Mouse (Mus musculus) gastrocnemius, postnatal 36 days (tissue): Measurements from ENCODE around the gene Arhgef33. TPM values are rescaled to one million over a fixed set of nuclear protein-coding genes. Genes with fewer than 3 reads are reported as not detected.
"Not testable (repeated sequence)": the region's sequence is repeated elsewhere in the genome, so short reads cannot be mapped to it uniquely, and the experiment has no call there.

ENCODE experiments used
- DNase-seq, 2 experiments: peaks; one replicate each; pipeline ENCODE4 v3.0.0; 2022
- intact Hi-C: fragments of 180-260 bp; cut with DNase I; formaldehyde crosslinking; loops from one replicate; pipeline ENCODE4 v1.15.1; 2025
- long read RNA-seq, 2 experiments: library from polyadenylated mRNA; stranded (forward); transcript quantifications; one replicate each; pipeline ENCODE4 v2.0.0; 2021
- total RNA-seq, 2 experiments: library from RNA; stranded (reverse); gene quantifications; 2 replicates each; pipeline ENCODE4 v1.2.3; 2021

Arhgef33 gene
- under 1 TPM in 1 of 2 experiments, not detected in 1; 0.27 TPM for total RNA-seq
- long read RNA-seq, experiment 1, partial matches to known transcripts: 0 of 3 reads
- long read RNA-seq, experiment 1, other reads (novel, unspliced or antisense): 3 of 3 reads
- long read RNA-seq, experiment 2, partial matches to known transcripts: 0 of 1 reads
- long read RNA-seq, experiment 2, other reads (novel, unspliced or antisense): 1 of 1 reads

DNA sequence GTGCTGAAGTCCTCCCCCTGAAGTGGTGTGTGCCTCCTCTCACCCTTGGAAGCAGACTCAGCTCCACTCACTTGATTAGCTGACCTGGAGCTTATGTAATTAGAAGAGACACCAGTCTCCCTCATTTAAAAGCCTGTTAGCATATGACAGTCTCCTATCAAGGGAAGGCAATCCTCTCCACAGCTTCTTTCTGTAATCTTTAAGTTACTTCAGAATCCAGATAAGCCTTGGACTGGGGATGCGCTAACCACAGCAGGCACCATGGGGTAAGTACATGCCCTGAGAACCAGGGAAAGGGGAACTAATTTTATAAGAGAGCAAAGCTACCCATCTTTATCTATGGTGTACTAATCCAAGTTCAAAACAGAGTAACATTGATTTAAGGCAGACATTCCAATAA is at the start of gene Arhgef33:
Arhgef33 (plus strand) TSS at position 157 of the 400 bp plus-strand sequence.
- intact Hi-C loops: no loop called here
- no peak for DNase-seq

DNA sequence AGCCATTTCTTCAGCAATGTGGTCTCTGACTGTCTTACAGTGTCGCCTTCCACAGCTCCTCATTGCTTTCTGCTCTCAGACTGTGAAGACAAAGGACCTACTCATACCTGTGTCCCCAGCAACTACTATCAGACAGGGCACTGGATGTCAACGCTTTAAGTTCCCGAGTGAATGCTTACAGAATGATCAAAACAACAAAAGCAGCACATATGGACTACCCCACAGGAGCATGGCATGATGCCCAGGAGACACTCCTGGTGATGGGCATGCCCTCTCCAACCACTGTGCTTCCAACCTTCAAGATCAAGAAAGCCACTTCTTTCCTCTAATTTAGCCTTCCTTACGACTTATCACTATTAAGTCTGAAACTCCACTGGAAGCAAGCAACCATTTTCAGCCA is 40.1 kb upstream of the Arhgef33 start:
- DNase-seq: peak in 1 of 2 experiments; percentile 2
- intact Hi-C loops: no loop called here

DNA sequence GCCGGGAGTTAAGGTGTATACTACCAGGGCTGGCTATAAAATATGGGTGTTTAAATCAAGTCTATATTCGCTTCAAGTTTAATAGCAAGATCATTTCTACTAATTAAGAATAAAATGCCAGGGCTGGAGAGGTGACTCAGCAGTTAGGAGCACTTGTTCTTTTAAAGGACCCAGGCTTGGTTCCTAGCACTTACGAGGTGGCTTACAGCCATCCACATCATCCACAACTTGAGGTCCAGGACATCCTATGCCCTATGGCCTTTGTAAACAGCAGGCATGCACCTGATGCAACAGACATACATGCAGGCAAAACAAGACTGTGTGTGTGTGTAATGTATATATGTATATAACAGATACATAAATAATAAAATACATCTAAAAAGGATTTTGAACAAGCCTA is 39.1 kb upstream of the Arhgef33 start:
- peak in 1 of 2 experiments; percentile 1 for DNase-seq
- intact Hi-C loops: no loop called here

DNA sequence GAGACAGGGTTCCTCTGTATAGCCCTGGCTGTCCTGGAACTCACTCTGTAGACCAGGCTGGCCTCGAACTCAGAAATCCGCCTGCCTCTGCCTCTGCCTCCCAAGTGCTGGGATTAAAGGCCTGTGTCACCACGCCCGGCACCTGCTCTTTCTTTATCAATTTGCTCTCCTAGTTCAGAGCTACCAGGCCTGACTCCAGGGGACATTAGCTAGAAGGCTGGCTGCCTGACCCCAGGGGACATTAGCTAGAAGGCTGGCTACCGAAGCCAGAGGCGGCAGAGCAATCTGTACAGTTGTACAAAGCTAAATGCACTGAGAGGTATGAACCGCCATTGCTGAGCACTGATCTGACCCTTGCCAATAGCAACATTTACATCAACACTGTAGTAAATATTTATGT is 36.6 kb upstream of the Arhgef33 start:
- intact Hi-C loops, DNase-seq: not testable (repeated sequence)

DNA sequence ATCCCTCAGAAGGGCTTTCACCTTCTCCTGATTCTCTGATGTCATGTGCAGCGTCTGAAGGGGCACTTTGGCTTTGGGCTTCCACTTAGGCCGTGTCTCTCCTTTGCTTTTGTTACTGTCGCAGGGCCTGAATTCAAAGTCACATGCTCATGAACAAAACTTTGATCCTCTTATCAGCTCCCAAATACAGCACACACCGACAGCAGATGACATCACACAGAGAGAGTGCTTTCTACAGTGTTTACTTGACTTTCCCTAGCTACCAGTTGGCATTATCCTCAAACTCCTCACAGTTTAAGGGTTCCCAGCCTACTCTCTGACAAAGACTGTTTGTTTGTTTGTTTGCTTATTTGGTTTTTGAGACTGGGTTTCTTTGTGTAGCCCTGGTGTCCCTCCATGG is 29.0 kb upstream of the Arhgef33 start:
- DNase-seq: no peak
- intact Hi-C loops: no loop called here

DNA sequence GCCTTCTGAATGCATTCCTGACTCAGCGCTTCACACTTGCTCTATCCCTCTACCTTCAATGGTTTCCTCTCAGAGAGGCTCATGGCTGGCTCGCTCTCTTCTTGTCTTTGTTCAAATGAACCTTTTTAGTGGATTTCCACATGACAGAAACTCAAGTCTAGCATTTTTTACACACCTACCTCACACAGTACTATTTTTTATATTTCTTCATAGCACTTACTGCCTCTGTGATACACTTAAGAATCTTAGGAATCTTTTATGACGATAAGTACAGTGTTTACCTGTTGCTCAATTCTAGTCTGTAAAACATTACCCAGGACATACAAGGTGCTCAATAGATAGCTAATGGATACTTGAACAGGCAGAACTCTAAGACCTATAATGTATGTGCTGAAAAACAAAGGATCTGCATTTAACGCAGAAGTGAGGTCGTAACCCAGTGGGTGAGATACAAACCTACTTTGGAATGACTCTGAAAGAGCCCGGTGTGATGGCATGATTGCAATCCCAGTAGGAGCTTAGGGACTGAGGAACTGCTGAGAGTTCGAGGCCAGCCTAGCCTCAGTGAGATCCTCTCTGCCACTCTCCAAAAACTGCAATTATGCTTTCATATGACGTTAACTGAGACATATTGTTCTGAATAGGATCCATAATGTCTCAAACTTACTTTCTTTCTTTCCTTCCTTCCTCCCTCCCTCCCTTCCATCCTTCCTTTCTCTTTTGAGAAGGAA is 27.7 kb upstream of the Arhgef33 start:
- intact Hi-C loops: no loop called here
- DNase-seq: no peak

DNA sequence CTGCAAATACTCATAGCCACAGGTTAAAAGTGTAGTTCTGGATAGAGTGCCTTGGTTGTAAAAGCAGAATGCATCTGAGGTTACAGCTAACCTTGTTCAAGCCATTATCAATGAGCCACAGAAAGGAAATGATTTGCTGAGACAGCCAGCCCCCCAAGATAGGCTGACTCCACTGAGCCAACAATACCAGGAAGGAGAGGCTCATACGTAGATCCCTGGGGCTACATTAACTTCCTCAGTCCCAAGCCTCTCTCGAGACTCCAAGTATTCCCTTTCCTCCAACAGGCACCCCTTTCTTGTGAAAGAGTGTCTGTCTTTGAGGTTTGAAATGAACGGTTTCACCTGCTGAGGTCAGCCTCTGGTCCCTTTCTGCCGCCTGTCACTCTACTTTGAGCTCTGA is 22.8 kb upstream of the Arhgef33 start:
- intact Hi-C loops: no loop called here
- no peak for DNase-seq

DNA sequence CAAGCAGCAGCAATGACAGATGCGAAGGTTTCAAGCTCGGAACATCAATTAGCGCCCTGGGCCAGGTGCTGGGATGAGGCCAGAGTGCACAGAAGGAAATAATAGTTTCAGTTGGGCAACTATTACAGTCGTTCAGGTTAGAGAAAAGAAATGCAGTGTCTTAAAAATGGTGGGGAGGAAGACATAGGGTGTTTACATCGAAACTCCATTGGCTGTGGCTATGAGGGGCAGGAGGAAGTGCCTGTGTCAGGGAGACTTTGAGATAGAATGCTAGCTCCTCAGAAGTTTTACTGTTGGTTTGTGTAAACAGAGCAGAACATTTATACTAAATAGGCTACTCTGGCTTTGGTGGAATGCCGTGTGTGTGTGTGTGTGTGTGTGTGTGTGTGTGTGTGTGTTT is 19.2 kb upstream of the Arhgef33 start:
- intact Hi-C loops: no loop called here
- no peak for DNase-seq

DNA sequence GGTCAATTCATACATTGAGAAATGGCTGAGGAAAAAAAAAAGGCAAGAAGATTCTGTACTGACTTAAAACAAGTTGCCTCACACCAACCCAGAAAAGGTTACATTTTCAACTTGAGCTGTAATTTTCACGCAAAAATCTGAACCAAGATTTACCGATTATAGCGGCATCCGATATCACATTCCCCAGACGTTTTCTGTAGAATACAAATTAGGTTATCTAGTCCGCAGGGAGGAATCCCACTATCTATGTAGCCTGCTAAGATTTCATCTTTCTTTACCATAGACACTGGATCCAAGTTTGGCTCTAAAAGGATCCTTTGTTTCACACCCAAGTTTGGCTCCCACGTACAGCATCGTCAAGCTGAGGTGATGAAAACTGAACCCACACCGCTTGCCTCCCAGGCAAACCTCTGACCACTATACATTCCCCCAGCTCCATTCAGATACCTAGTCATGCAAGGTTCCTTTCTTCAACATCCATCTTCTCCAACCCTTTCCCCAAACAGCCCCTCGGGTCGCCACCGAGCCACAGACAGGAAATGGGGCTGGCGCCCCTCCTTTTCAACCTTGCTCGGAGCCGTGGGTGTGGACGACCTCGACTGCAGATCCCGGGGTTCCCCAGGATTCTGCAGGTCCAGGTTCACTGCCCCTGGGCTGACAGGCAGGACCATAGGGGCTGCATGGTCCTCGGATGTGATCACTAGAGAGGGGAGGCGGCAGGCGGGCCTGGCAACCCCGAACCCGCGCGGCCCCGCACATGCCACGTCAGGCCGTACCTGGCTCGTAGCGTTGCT is 17.7 kb upstream of the Arhgef33 start:
- intact Hi-C loops: loop anchor here (10.0 kb wide), 1 partner anchor 265 kb away; no protein-coding TSS in a partner anchor
- DNase-seq: no peak

DNA sequence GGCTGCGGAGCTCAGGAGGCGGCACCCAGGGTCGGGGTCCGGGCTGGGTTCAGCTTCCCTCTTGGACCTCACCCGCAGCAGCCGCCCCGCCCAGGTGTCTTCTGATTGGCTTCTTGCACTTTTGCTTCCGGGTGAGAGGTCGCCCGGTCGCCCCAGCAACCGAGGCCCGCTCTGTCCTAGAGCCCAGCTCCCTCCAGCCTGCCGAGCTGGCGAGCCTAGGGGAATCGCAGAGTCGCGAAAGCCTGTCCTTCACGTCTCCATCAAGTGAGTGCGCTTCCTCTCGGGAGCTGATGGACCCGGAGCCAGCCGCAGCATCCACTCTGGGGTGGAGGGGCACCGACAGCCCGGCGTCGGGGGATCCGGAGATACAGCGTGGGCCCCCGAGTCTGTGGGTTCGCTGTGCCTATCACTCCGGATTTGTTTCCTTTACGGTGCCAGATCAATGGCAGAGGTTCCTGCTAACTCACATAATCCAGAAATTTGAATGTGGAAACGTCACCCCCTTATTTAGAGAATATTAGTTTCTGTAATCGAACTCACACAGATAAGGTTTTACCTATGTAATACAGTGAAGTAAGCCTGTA is 17.0 kb upstream of the Arhgef33 start, which contains the start of the genes Morn2 and Dhx57:
Morn2 (plus strand) TSS at position 130 of the 584 bp plus-strand sequence.
Dhx57 (minus strand) TSS at position 403 of the 584 bp plus-strand sequence.
- peak; percentile 97 to 98 for DNase-seq
- intact Hi-C loops: loop anchor here (10.0 kb wide), 1 partner anchor 265 kb away; no protein-coding TSS in a partner anchor

DNA sequence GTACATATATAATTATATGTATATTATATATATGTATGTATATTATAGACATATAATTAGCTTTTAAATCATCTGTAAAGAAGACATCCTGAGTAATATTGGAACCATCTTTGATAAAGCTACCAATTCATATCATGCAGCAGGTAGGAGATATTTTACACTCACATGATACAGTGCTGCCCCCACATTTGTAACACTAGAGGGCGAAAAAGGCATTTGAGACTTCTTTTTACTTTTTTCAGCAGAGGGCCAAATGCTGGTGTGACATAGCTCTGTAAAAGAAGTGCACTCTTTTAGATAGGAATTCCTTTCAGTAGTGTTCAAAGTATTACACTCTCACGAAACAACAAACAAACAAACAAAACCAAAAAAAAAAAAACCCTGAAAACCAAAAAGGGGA is 16.1 kb upstream of the Arhgef33 start:
- intact Hi-C loops: loop anchor here (10.0 kb wide), 1 partner anchor 264 kb away; no protein-coding TSS in a partner anchor
- DNase-seq: no peak

DNA sequence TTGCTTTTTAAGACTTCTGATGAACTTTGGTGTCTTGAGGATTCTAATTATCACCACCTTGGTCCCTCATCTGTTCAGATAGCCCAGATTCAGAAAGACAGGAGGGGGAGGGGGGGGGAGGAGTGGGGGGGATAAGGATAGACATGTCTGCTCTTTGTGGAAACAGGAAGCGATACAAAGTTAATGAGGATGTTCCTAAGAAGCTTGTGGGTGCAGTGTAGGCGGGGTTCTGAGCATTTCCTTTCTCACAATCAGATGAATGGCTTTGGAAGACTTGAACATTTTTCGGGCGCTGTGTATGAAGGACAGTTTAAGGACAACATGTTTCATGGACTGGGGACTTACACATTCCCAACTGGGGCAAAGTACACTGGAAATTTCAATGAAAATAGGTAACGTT is 11.9 kb upstream of the Arhgef33 start:
- DNase-seq: no peak
- intact Hi-C loops: loop anchor here (10.0 kb wide), 1 partner anchor 260 kb away; no protein-coding TSS in a partner anchor

DNA sequence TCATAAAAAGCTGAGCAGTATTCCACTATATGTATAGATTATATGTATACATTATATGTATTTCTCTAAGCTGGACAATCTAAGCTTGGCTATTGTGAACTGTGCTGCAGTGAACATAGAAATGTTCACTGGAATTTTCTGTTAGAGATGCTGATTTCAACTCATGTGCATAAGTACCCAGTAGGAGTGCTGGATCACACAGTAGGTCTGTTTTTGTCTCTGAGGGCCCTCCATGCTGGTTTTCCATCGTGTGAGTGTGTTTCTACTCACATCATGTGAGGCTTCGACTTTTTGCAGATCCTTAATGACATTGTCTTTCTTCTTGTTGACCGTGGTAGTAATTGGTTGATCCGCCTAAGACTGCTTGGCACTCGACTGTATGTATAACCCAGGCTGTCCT is 8.4 kb upstream of the Arhgef33 start:
- DNase-seq: no peak
- intact Hi-C loops: loop anchor here (10.0 kb wide), 1 partner anchor 256 kb away; no protein-coding TSS in a partner anchor

DNA sequence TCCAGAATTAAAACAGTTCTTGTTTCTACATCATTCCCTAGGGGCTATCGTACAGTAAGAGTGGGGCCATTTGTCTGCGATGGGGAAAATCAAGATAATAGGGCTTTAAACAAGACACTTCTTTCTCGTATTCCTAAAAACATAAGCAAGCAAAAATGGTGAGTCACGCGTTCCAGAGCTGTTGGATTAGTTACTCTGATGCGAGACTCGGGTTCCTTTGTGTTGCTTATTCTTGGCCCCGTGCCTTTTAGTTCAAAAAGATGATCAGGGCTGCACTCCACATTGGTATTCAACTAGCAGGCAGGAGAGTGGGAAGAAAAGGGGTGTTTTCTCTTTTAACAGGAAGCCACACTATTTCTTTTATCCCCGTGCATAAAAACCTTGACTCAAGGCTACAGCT is 4.6 kb downstream of the Arhgef33 start:
- intact Hi-C loops: no loop called here

DNA sequence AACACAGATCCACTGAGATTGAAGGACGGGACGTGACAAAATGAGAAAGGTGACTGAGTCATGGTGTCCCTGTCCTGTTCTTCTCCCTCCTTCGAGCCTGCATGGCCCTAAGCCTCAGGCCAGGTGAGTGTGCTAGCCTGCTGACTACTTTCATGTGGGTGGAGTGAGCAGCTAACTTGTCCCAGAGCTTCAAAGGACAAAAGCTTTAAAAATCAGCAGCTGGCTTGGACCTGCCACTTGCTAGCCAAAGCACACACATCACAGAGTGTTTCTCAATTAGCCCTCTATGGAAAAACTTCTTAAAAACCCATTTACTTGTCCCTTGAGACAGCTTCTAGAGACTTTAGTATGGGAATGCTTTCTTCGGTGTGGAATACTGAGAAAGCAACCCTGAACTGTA is 5.2 kb downstream of the Arhgef33 start:
- intact Hi-C loops: no loop called here

More for the DNA sequence above, 4.6 kb downstream of the Arhgef33 start:
- no peak for DNase-seq

DNA sequence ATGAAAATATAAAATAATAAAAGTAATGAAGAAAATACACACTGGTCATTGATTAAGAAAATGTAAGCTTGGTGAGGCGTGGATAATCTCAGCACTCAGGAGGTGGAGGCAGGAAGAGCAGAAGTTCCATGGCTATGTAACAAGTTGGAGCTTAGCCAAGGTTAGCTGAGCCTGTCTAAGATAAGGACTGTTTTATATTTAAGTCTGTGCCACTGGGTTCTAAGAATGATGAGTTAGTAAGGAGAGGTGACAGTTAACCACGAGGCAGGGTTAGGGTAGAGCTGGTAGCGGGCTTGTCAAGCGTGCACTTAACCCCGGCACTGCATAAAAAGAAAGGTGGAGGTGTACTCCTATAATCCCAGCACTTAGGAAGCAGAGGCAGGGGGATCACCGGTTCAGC is 15.0 kb downstream of the Arhgef33 start:
- intact Hi-C loops: no loop called here
- no peak for DNase-seq

More for the DNA sequence above, 5.2 kb downstream of the Arhgef33 start:
- no peak for DNase-seq

DNA sequence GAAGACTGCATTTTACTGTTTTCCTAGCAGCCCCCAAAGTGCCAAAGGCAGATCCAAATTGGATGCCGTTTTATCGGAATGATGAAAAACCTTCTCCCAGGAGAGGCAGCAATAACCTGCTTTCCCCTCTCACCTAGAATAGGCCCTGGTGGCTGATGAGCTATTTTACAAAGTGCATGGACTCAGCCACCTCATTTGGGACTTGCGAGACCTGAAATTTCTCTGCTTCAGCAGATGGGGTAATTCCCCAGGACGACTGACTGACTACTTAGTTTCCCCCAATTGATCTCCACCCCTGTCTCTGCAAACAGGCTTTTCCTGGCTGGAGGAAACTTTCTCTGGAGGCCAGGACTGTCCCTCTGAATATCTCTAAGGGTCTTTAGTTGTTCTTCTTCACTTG is 15.8 kb downstream of the Arhgef33 start:
- intact Hi-C loops: no loop called here
- DNase-seq: no peak

DNA sequence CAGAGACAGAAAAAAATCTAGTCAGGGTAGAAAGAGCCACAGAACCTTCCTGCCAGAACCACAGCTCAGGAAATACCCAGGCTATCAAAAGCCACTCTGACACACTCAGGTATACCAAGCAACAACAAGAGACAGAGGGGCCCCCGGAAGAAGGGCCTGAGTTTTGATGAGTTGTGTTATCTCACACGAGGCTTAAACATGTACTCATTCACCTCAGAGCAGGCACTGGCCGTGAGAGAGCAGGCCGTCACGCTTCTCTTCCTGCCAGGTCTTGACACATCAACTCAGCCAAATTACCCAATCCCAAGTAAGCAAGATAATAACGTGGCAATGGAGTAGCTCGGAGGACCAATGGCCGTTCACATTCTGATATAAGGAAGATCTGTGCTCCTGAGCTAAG is 16.5 kb downstream of the Arhgef33 start:
- no peak for DNase-seq
- intact Hi-C loops: no loop called here

DNA sequence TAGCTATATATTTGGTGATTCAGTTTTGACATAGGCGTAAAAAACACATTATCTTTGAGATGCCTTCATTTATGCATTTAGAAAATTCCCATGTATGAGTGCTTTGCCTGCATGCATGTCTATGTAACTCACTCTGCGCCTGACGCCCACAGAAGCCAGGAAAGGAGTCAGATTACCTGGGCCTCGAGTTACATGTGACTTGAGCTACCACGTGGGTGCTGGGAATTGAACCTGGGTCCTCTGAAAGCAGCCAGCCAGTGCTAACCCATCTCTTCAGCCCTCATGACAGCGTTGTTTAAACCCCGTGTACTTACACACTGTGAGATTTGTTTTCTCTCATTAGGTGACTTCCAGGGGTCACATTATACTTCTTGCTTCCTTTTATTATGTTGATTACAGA is 17.3 kb downstream of the Arhgef33 start:
- no peak for DNase-seq
- intact Hi-C loops: no loop called here

DNA sequence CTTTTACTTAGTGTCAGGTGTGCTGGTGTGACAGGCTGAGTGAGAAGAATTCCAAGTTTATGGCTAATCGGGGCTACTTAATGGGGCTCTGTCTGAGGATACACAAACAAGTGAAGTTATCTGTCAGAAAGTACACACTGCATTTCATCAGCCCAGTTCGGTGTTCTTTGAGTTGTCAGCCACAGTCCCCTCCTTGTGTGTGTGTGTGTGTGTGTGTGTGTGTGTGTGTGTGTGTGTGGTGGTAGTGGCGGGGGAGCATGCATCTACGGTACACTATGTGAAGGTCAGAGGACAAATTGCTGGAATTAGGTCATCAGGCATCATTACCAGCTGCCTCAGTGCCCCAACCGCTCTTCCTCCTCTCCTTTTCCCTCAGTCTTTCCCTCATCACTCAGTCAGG is 18.2 kb downstream of the Arhgef33 start:
- no peak for DNase-seq
- intact Hi-C loops: no loop called here

DNA sequence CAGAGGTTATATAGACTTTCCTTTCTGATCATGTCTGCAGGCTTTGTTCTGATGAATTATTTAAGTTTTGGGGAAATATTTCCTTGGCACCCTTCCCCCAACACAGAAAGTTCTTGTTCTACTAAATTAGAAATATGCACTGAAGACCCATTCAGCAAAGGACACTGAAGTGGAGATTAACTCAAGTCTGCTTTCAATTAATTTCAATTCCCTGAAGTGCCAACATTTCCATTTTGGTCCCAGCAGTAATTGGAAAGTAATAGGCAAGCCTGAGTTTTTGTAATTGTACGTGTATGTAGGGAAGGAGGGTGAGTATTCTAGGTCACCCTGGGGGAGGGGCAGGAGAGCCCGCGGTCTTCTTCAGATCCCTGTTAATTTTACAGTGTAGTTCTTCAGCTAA is 19.2 kb downstream of the Arhgef33 start:
- intact Hi-C loops: no loop called here
- no peak for DNase-seq
